Mouse (Mus musculus): ENCODE measurements at regions not wholly inside any gene's neighbourhood (a gene's known extent, or its start where the extent isn't known, plus 50 kb on each side); places are given as distances from the start of the nearest gene placed in this dataset.

DNA sequence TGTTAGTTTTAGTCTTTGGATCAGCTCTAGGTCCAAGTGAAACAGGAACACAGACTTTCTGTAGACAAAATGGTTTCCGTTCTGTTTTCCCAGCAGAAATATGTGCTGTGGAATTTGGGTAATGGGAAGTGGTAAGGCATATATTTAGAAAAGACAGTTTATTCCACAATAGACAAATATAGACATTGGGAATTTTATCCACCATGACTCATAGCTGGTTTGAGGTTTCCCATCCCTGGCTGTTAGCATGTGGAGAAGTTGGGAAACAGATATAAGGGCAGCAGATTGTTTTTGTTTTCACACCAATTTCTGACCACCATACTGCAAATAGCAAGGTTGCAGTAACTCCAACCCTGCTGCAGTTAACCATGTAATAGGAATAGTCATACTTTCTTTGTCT, 385.0 kb upstream of the Adam34 start:
- TF ChIP-seq CTCF (IDR thresholded peaks at IDR 0.05; ENCODE audit: low read depth) (no peak), EP300 (IDR thresholded peaks at IDR 0.05; ENCODE audit: low read depth) (no peak)

Data from liver, postnatal 0 days (tissue).